Mouse (Mus musculus) forebrain, embryonic 15.5 days (tissue): ENCODE results near the gene Prg2. TPM values are rescaled to one million over a fixed set of nuclear protein-coding genes. Genes with fewer than 3 reads are reported as not detected.

ENCODE experiments used
- polyA plus RNA-seq: library from polyadenylated mRNA; unstranded; fragments of >200 nt; fragmentation: Nextera tagmentation; extraction: Ambion mirVana; gene quantifications from 2 replicates; pipeline ENCODE4 v1.2.1, GENCODE M21; 2015

The Prg2 gene
- polyA plus RNA-seq, 1 experiment from 2014 or later, result not detected

Other genes starting within 250 kb of the Prg2 start
- 20.7 and 21.2 TPM in 2 replicates for gene Ypel4, start 246.4 kb upstream of the Prg2 start, polyA plus RNA-seq
- gene Gm19426, start 236.8 kb upstream of the Prg2 start, polyA plus RNA-seq, result 5.6 TPM in 2 replicates
- gene Serping1, start 205.0 kb upstream of the Prg2 start, polyA plus RNA-seq, result 21.7 and 25.4 TPM in 2 replicates
- gene Ube2l6, start 181.6 kb upstream of the Prg2 start, polyA plus RNA-seq, result 20.4 and 20.9 TPM in 2 replicates
- gene Smtnl1, start 157.8 kb upstream of the Prg2 start, polyA plus RNA-seq, result 0.14 TPM in 1 of 2 replicates, not detected in the other
- gene Timm10, start 153.5 kb upstream of the Prg2 start, polyA plus RNA-seq, result 61.4 and 66.5 TPM in 2 replicates
- gene Slc43a1, start 141.6 kb upstream of the Prg2 start, polyA plus RNA-seq, result 2.5 and 3.4 TPM in 2 replicates
- 12.8 and 16.3 TPM in 2 replicates for gene Rtn4rl2, start 93.8 kb upstream of the Prg2 start, polyA plus RNA-seq
- 3.8 and 4.2 TPM in 2 replicates for gene Slc43a3, start 43.9 kb upstream of the Prg2 start, polyA plus RNA-seq
- gene Prg3, start 7.8 kb downstream of the Prg2 start, polyA plus RNA-seq, result not detected in 2 replicates
- 229 and 235 TPM in 2 replicates for gene Ssrp1, start 56.8 kb downstream of the Prg2 start, polyA plus RNA-seq
- 0.75 and 1.1 TPM in 2 replicates for gene P2rx3, start 57.0 kb downstream of the Prg2 start, polyA plus RNA-seq
- gene Tnks1bp1, start 67.6 kb downstream of the Prg2 start, polyA plus RNA-seq, result 22.0 and 29.2 TPM in 2 replicates
- gene Aplnr, start 155.8 kb downstream of the Prg2 start, polyA plus RNA-seq, result 19.3 and 19.7 TPM in 2 replicates
- 10.5 and 10.9 TPM in 2 replicates for gene Lrrc55, start 216.7 kb downstream of the Prg2 start, polyA plus RNA-seq